Mouse (Mus musculus) MEL (cell line): ENCODE measurements around the gene Ncln. TPM values are rescaled to one million over a fixed set of nuclear protein-coding genes. Genes with fewer than 3 reads are reported as not detected.
A peak's percentile ranks its signal among the peaks of the same experiment; 100 is the strongest.

ENCODE experiments used
- DNase-seq: peaks from one replicate; pipeline ENCODE4 v3.0.0; 2011; ENCODE audit warnings: low read depth, low spot score
- H3K27ac ChIP-seq: 2 replicates; pipeline ENCODE4 v1.5.1; 2012; ENCODE audit warnings: low read depth, mild to moderate bottlenecking, control low read depth, low read length, moderate library complexity; ENCODE audit not compliant: control insufficient read depth
- H3K27me3 ChIP-seq, 2 experiments: fragments of 150-350 bp in 1 of 2; sonication (generic) in 1 of 2; 2 replicates each; pipeline ENCODE4 v1.6.1; 2012; ENCODE audit warnings: low read length in 2 of 2, mild to moderate bottlenecking in 2 of 2, improper control_type of control experiment in 1 of 2, moderate library complexity in 1 of 2; ENCODE audit not compliant: insufficient read depth in 2 of 2, control insufficient read depth in 1 of 2
- H3K36me3 ChIP-seq, 2 experiments: 2 replicates each; pipeline ENCODE4 v1.6.1; 2012 to 2014; ENCODE audit warnings: low read length in 2 of 2, improper control_type of control experiment in 1 of 2, inconsistent platforms in 1 of 2, mild to moderate bottlenecking in 1 of 2; ENCODE audit not compliant: insufficient read depth in 2 of 2, control insufficient read depth in 1 of 2
- H3K4me1 ChIP-seq, 2 experiments: fragments of 150-350 bp in 1 of 2; sonication (generic) in 1 of 2; 2 replicates each; pipeline ENCODE4 v1.6.1; 2012; ENCODE audit warnings: low read length in 2 of 2, improper control_type of control experiment in 1 of 2, mild to moderate bottlenecking in 1 of 2; ENCODE audit not compliant: insufficient read depth in 2 of 2, control insufficient read depth in 1 of 2
- H3K4me3 ChIP-seq, 2 experiments: fragments of 150-350 bp in 1 of 2; sonication (generic) in 1 of 2; 2 replicates each; pipeline ENCODE4 v1.5.1; 2012; ENCODE audit warnings: low read depth in 2 of 2, low read length in 2 of 2, mild to moderate bottlenecking in 2 of 2, moderate library complexity in 2 of 2, control low read depth in 1 of 2, improper control_type of control experiment in 1 of 2; ENCODE audit not compliant: control insufficient read depth in 1 of 2, insufficient read depth in 1 of 2
- H3K79me2 ChIP-seq: 2 replicates; pipeline ENCODE4 v1.6.1; 2012; ENCODE audit warnings: mild to moderate bottlenecking, low read length, moderate library complexity; ENCODE audit not compliant: control insufficient read depth, poor library complexity, insufficient read depth
- H3K9ac ChIP-seq: 2 replicates; pipeline ENCODE4 v1.6.1; 2012; ENCODE audit warnings: low read depth, mild to moderate bottlenecking, control low read depth, low read length, moderate library complexity; ENCODE audit not compliant: control insufficient read depth, poor library complexity, severe bottlenecking
- H3K9me3 ChIP-seq: fragments of 150-350 bp; sonication (generic); replicated peaks from 2 replicates; pipeline ENCODE4 v1.6.1; 2012; ENCODE audit warnings: mild to moderate bottlenecking, low read length, improper control_type of control experiment, moderate library complexity; ENCODE audit not compliant: insufficient read depth
- CHD1 ChIP-seq: IDR thresholded peaks from 2 replicates; pipeline ENCODE4 v1.6.1; 2012; ENCODE audit warnings: low read depth, mild to moderate bottlenecking, inconsistent platforms, low read length, improper control_type of control experiment
- CHD2 ChIP-seq: IDR thresholded peaks from 2 replicates; pipeline ENCODE4 v1.6.1; 2011; ENCODE audit warnings: low read length, improper control_type of control experiment
- CTCF ChIP-seq, 3 experiments: IDR thresholded peaks in 2 of 3; conservative IDR thresholded peaks in 1 of 3; 2 replicates each; pipeline ENCODE4 v1.5.1; 2011 to 2012; ENCODE audit warnings: low read length in 3 of 3, low read depth in 2 of 3, mild to moderate bottlenecking in 2 of 3, improper control_type of control experiment in 1 of 3, inconsistent platforms in 1 of 3, mixed read lengths in 1 of 3, moderate library complexity in 1 of 3; ENCODE audit not compliant: control insufficient read depth in 1 of 3, insufficient read depth in 1 of 3, poor library complexity in 1 of 3, severe bottlenecking in 1 of 3
- E2F4 ChIP-seq: IDR thresholded peaks from 2 replicates; pipeline ENCODE4 v1.6.1; 2011; ENCODE audit warnings: low read depth, low read length, improper control_type of control experiment, borderline replicate concordance
- ELF1 ChIP-seq: IDR thresholded peaks from 2 replicates; pipeline ENCODE4 v1.6.1; 2014; ENCODE audit warnings: low read depth, mild to moderate bottlenecking, inconsistent platforms, low read length, improper control_type of control experiment, moderate library complexity
- EP300 ChIP-seq, 2 experiments: IDR thresholded peaks; 2 replicates each; pipeline ENCODE4 v1.6.1; 2011; ENCODE audit warnings: improper control_type of control experiment in 2 of 2, low read length in 2 of 2, low read depth in 1 of 2, mild to moderate bottlenecking in 1 of 2
- ETS1 ChIP-seq: IDR thresholded peaks from 2 replicates; pipeline ENCODE4 v1.6.1; 2012; ENCODE audit warnings: low read depth, mild to moderate bottlenecking, inconsistent platforms, low read length, improper control_type of control experiment, moderate library complexity
- GABPA ChIP-seq: IDR thresholded peaks from 2 replicates; pipeline ENCODE4 v1.6.1; 2012; ENCODE audit warnings: low read depth, mild to moderate bottlenecking, inconsistent platforms, low read length, improper control_type of control experiment, moderate library complexity
- GATA1 ChIP-seq: IDR thresholded peaks from 2 replicates; pipeline ENCODE4 v1.6.1; 2011; ENCODE audit warnings: low read depth, low read length, improper control_type of control experiment
- HCFC1 ChIP-seq: IDR thresholded peaks from 2 replicates; pipeline ENCODE4 v1.6.1; 2012; ENCODE audit warnings: low read depth, mild to moderate bottlenecking, inconsistent platforms, low read length, improper control_type of control experiment, moderate library complexity
- JUND ChIP-seq: IDR thresholded peaks from 2 replicates; pipeline ENCODE4 v1.6.1; 2011; ENCODE audit warnings: low read depth, mild to moderate bottlenecking, improper control_type of control experiment, low read length
- KAT2A ChIP-seq: conservative IDR thresholded peaks from 2 replicates; pipeline ENCODE4 v1.6.1; 2012; ENCODE audit warnings: low read depth, low read length, improper control_type of control experiment, inconsistent platforms
- MAX ChIP-seq: IDR thresholded peaks from 2 replicates; pipeline ENCODE4 v1.6.1; 2011; ENCODE audit warnings: low read length, improper control_type of control experiment
- MAZ ChIP-seq: IDR thresholded peaks from 2 replicates; pipeline ENCODE4 v1.6.1; 2012; ENCODE audit warnings: low read depth, mild to moderate bottlenecking, inconsistent platforms, low read length, improper control_type of control experiment
- MEF2A ChIP-seq: IDR thresholded peaks from 2 replicates; pipeline ENCODE4 v1.6.1; 2014; ENCODE audit warnings: low read depth, mild to moderate bottlenecking, inconsistent platforms, low read length, improper control_type of control experiment; ENCODE audit not compliant: poor library complexity, insufficient replicate concordance, severe bottlenecking; ENCODE audit errors: extremely low read depth
- MXI1 ChIP-seq: IDR thresholded peaks from 2 replicates; pipeline ENCODE4 v1.6.1; 2011; ENCODE audit warnings: mild to moderate bottlenecking, low read depth, low read length, improper control_type of control experiment
- MYB ChIP-seq: IDR thresholded peaks from 2 replicates; pipeline ENCODE4 v1.6.1; 2011; ENCODE audit warnings: mild to moderate bottlenecking, low read depth, low read length, improper control_type of control experiment
- NELFE ChIP-seq: IDR thresholded peaks from 2 replicates; pipeline ENCODE4 v1.6.1; 2011; ENCODE audit warnings: low read depth, low read length, improper control_type of control experiment
- NRF1 ChIP-seq: IDR thresholded peaks from 2 replicates; pipeline ENCODE4 v1.6.1; 2014; ENCODE audit warnings: low read depth, mild to moderate bottlenecking, inconsistent platforms, low read length, improper control_type of control experiment, moderate library complexity; ENCODE audit not compliant: poor library complexity, insufficient read depth, severe bottlenecking
- POLR2A ChIP-seq, 2 experiments: IDR thresholded peaks; 2 replicates each; pipeline ENCODE4 v1.6.1; 2011 to 2012; ENCODE audit warnings: low read length in 2 of 2, mild to moderate bottlenecking in 2 of 2, control low read depth in 1 of 2, improper control_type of control experiment in 1 of 2, low read depth in 1 of 2, moderate library complexity in 1 of 2; ENCODE audit not compliant: control insufficient read depth in 1 of 2, insufficient read depth in 1 of 2, poor library complexity in 1 of 2
- POLR2AphosphoS2 ChIP-seq: IDR thresholded peaks from 2 replicates; pipeline ENCODE4 v1.6.1; 2011; ENCODE audit warnings: low read length, improper control_type of control experiment
- SIN3A ChIP-seq: IDR thresholded peaks from 2 replicates; pipeline ENCODE4 v1.6.1; 2012; ENCODE audit warnings: low read length, improper control_type of control experiment, inconsistent platforms
- TAL1 ChIP-seq: IDR thresholded peaks from 2 replicates; pipeline ENCODE4 v1.6.1; 2012; ENCODE audit warnings: mild to moderate bottlenecking, inconsistent platforms, low read length, moderate library complexity, mixed read lengths
- TBP ChIP-seq: IDR thresholded peaks from 2 replicates; pipeline ENCODE4 v1.8.0; 2011; ENCODE audit warnings: low read depth, low read length, improper control_type of control experiment
- TCF12 ChIP-seq: IDR thresholded peaks from 2 replicates; pipeline ENCODE4 v1.6.1; 2014; ENCODE audit warnings: low read depth, mild to moderate bottlenecking, inconsistent platforms, low read length, improper control_type of control experiment, moderate library complexity
- UBTF ChIP-seq: IDR thresholded peaks from 2 replicates; pipeline ENCODE4 v1.6.1; 2012; ENCODE audit warnings: low read depth, mild to moderate bottlenecking, inconsistent platforms, low read length, improper control_type of control experiment, moderate library complexity, borderline replicate concordance; ENCODE audit not compliant: insufficient read depth
- USF1 ChIP-seq: IDR thresholded peaks from 2 replicates; pipeline ENCODE4 v1.6.1; 2014; ENCODE audit warnings: low read depth, mild to moderate bottlenecking, inconsistent platforms, low read length, improper control_type of control experiment, moderate library complexity
- ZMIZ1 ChIP-seq: IDR thresholded peaks from 2 replicates; pipeline ENCODE4 v1.6.1; 2012; ENCODE audit warnings: low read depth, mild to moderate bottlenecking, inconsistent platforms, low read length, improper control_type of control experiment, moderate library complexity
- ZNF384 ChIP-seq: IDR thresholded peaks from 2 replicates; pipeline ENCODE4 v1.6.1; 2012; ENCODE audit warnings: low read depth, mild to moderate bottlenecking, inconsistent platforms, low read length, improper control_type of control experiment
- polyA plus RNA-seq, 2 experiments: library from polyadenylated mRNA; stranded (reverse) in 1 of 2; unstranded in 1 of 2; fragments of >175 nt in 1 of 2; fragments of >200 nt in 1 of 2; gene quantifications; 2 replicates each; pipeline versions ENCODE4 v1.2.1 to v1.2.4; 2012; ENCODE audit warnings: low replicate concordance in 2 of 2, low read depth in 1 of 2; ENCODE audit not compliant: insufficient read length in 2 of 2, insufficient read depth in 1 of 2, missing spikeins in 1 of 2
- total RNA-seq: library from RNA; depleted of rRNA; stranded (reverse); fragments of 300-350 nt; gene quantifications from 2 replicates; pipeline ENCODE4 v1.2.3, GENCODE M21; 2012; rRNA removed

The Ncln gene
- total RNA-seq (120 and 136 TPM in 2 replicates), polyA plus RNA-seq (100 to 1,000 TPM; 215 to 276 TPM)

- Histone ChIP-seq H3K27ac (peak within 1 kb of the TSS; percentile 89), H3K9ac (peak within 1 kb of the TSS; percentile 96), H3K4me1 (peaks cover 0 to 28% of the 10 kb centered on the region in 2 experiments; a peak in 3 of 4 replicates), H3K4me3 (peak within 1 kb of the TSS; percentile 58 to 97), H3K36me3 (peaks cover 0 to 14% of the 10 kb centered on the region in 2 experiments; a peak in 2 of 4 replicates), H3K27me3 (no peaks in the 10 kb centered on the region), H3K79me2 (peaks cover 29% of the 10 kb centered on the region), H3K9me3 (no peaks in the 10 kb centered on the region)
- peak; percentile 99 for DNase-seq
- TF ChIP-seq CHD2, result no peak
- TF ChIP-seq ZMIZ1, result 0 out of 2 replicates have a peak, but pooled peaks have one; percentile 68
- 0 out of 2 replicates have a peak, but pooled peaks have one; percentile 59 for TF ChIP-seq ETS1
- TF ChIP-seq TCF12, result peak; percentile 75
- TF ChIP-seq GATA1, result no peak
- TF ChIP-seq MEF2A, result no peak
- TF ChIP-seq ZNF384, result no peak
- TF ChIP-seq MAZ, result peak; percentile 43; the same call in 1 of the 2 replicates
- TF ChIP-seq TAL1, result no peak
- peak; percentile 61 for TF ChIP-seq NRF1
- TF ChIP-seq MYB, result peak; percentile 83
- peak; percentile 58; the same call in 1 of the 2 replicates for TF ChIP-seq POLR2AphosphoS2
- TF ChIP-seq KAT2A, result peak; percentile 96
- 0 out of 6 replicates have a peak, but pooled peaks of 1 of the 3 experiments have one; percentile 1 for TF ChIP-seq CTCF (IDR thresholded peaks at IDR 0.05 in 2 of 3, conservative IDR thresholded peaks at IDR 0.05 in 1 of 3; ENCODE audit: control insufficient read depth in 1 of 3, insufficient read depth in 1 of 3, low read depth in 2 of 3, low read length in 3 of 3, poor library complexity in 1 of 3, severe bottlenecking in 1 of 3)
- TF ChIP-seq E2F4, result peak; percentile 61; the same call in 1 of the 2 replicates
- TF ChIP-seq NELFE, result peak; percentile 90
- TF ChIP-seq EP300 (IDR thresholded peaks at IDR 0.05; ENCODE audit: low read depth in 1 of 2, low read length in 2 of 2), result 0 out of 4 replicates have a peak, but pooled peaks of 1 of the 2 experiments have one; percentile 12
- TF ChIP-seq MAX, result peak; percentile 99
- peak in 1 of 2 experiments; percentile 87; a peak in 2 of 4 replicates for TF ChIP-seq POLR2A (IDR thresholded peaks at IDR 0.05; ENCODE audit: control insufficient read depth in 1 of 2, insufficient read depth in 1 of 2, low read depth in 1 of 2, low read length in 2 of 2, poor library complexity in 1 of 2)
- TF ChIP-seq MXI1, result peak; percentile 89
- peak; percentile 8; the same call in 1 of the 2 replicates for TF ChIP-seq CHD1
- TF ChIP-seq HCFC1, result peak; percentile 96
- peak; percentile 59; the same call in 1 of the 2 replicates for TF ChIP-seq TBP
- peak; percentile 64; the same call in 1 of the 2 replicates for TF ChIP-seq GABPA
- peak; percentile 47 for TF ChIP-seq USF1
- TF ChIP-seq UBTF, result peak; percentile 89; the same call in 1 of the 2 replicates
- peak; percentile 90 for TF ChIP-seq ELF1
- TF ChIP-seq JUND, result no peak
- TF ChIP-seq SIN3A, result peak; percentile 95
These were observed at the start of gene Ncln for GRCm38 (mm10) chr10:81496264-81496901. Gene Ncln, minus strand, starts transcription at chr10:81496392.
